Mouse (Mus musculus): ENCODE data around the gene Fcgr3.

- no peak for TF ChIP-seq CTCF (IDR thresholded peaks at IDR 0.05; ENCODE audit: low read depth, low read length)
- no peak for TF ChIP-seq POLR2A (IDR thresholded peaks at IDR 0.05; ENCODE audit: extremely low read depth, insufficient read depth, low read length)
Observed at GRCm38 (mm10) chr1:171097612-171098011, 32.9 kb upstream of the Fcgr3 start.
